Mouse (Mus musculus): ENCODE measurements at regions not wholly inside any gene's neighbourhood (a gene's known extent, or its start where the extent isn't known, plus 50 kb on each side); places are given as distances from the start of the nearest gene placed in this dataset.

DNA sequence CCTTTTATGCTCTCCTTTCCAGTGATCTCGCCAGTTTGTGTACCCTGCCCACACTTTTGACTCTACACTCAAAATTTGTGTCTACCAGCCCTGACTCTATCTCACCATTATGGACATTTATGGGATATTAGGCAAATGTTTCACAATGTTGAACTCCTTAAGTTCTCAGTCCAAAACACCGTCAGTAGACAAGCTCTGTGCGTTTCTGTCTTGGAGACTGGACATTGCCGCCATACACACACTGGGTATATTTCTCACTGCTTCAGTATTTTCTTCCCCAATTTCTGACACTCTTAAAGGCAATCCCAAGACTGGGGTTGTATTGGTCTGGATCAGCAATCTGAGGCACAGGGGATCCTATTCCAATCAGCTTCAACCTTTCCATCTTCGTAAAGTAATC is 75.6 kb downstream of the Oxgr1 start:
- no peak for DNase-seq (ENCODE audit: low spot score in 2 of 2)

GRCm38 (mm10) chr14:119965842-119966483 is 76.3 kb downstream of the Oxgr1 start:
- peak; percentile 29 to 36 for DNase-seq (ENCODE audit: low spot score in 2 of 2)

- no peak for DNase-seq (ENCODE audit: low spot score in 2 of 2)
These were observed 78.5 kb downstream of the Oxgr1 start for GRCm38 (mm10) chr14:119963741-119964140.

- DNase-seq (ENCODE audit: low spot score in 2 of 2) = peak in 1 of 2 experiments; percentile 5
These were observed 88.4 kb downstream of the Oxgr1 start for GRCm38 (mm10) chr14:119953861-119954260.

- DNase-seq (ENCODE audit: low spot score in 2 of 2) = no peak
These were observed 89.2 kb downstream of the Oxgr1 start for GRCm38 (mm10) chr14:119952877-119953624.
